Mouse (Mus musculus): Measurements from ENCODE around the gene Smpd4.

- TF ChIP-seq POLR2A (IDR thresholded peaks at IDR 0.05; ENCODE audit: low read depth, low read length) (no peak), CTCF (IDR thresholded peaks at IDR 0.05; ENCODE audit: extremely low read depth, insufficient read depth, insufficient read length, insufficient replicate concordance) (no peak)
Measured at GRCm38 (mm10) chr16:17632580-17632979, 13.4 kb downstream of the Smpd4 start.
